Mouse (Mus musculus) megakaryocyte, embryonic 14.5 days (primary cell): ENCODE results near the gene Ly9. TPM values are rescaled to one million over a fixed set of nuclear protein-coding genes. Genes with fewer than 3 reads are reported as not detected.

ENCODE experiments used
- H3K27me3 ChIP-seq: replicated peaks from 2 replicates; pipeline ENCODE3; 2012; ENCODE audit warnings: inconsistent platforms
- H3K36me3 ChIP-seq: replicated peaks from 2 replicates; pipeline ENCODE3; 2012; ENCODE audit warnings: low read length, inconsistent platforms, mixed read lengths
- H3K4me1 ChIP-seq: 2 replicates; pipeline ENCODE4 v1.6.1; 2012; ENCODE audit warnings: inconsistent platforms
- H3K4me3 ChIP-seq: replicated peaks from 2 replicates; pipeline ENCODE3; 2012; ENCODE audit warnings: moderate library complexity, mild to moderate bottlenecking, inconsistent platforms
- H3K9me3 ChIP-seq: 2 replicates; pipeline ENCODE4 v1.6.1; 2012; ENCODE audit warnings: inconsistent platforms
- FLI1 ChIP-seq: IDR thresholded peaks from 2 replicates; pipeline ENCODE4 v1.6.1; 2012; ENCODE audit warnings: low read length, inconsistent platforms, mixed read lengths
- GATA1 ChIP-seq: IDR thresholded peaks from 3 replicates; pipeline ENCODE4 v1.6.1; 2012; ENCODE audit warnings: mixed read lengths, low read length, inconsistent platforms, borderline replicate concordance
- polyA plus RNA-seq: library from polyadenylated mRNA; stranded (reverse); fragments of >175 nt; gene quantifications from 2 replicates; pipeline ENCODE4 v1.2.3, GENCODE M21; 2012; ENCODE audit warnings: low replicate concordance; ENCODE audit not compliant: insufficient read depth

Gene Ly9
- polyA plus RNA-seq, 1 experiment, result 3.3 TPM

DNA sequence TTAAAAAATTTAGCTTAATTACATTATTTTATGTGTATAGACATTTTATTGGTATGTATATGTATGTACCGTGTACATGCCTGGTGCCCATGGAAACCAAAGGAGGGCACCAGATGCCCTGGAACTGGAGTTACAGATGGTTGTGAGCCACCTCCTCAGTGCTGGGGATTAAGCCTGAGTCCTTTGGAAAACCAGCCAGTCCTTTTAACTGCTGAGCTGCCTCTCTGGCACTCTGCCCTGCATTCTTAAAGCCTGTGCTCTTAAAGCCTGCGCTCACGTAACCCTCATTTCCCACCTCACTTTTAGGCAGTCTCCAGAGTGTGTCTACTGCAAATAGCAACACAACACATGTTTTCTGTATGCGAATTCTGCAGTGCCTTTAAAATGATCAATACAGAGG is 23.7 kb upstream of the Ly9 start:
- Histone ChIP-seq H3K36me3 (peaks cover 5% of the 10 kb centered on the region), H3K4me1 (peaks cover 44% of the 10 kb centered on the region), H3K4me3 (no peak overlapping the region), H3K27me3 (peaks cover 1% of the 10 kb centered on the region), H3K9me3 (no peaks in the 10 kb centered on the region)
- TF ChIP-seq FLI1 (no peak), GATA1 (no peak)

DNA sequence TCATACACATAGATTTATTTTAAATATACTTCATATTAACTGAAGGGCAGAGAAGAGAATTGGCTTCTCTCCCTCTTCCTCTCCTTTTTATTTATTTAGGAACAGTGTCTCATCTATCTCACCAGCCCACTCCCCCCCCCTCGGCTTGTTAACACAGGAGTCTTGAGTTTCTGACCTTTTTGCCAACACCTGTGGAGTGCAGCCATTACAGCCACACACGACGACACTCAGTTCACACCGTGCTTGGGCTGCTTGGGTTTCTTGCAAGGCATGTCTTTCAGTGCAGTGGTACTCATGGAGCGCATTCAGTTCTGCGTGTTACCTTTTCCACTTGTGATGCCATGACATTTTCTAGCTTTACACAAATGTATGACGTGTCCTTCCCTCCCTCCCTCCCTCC is 22.8 kb upstream of the Ly9 start:
- no peaks in the 10 kb centered on the region for H3K9me3 ChIP-seq
- TF ChIP-seq GATA1, result no peak
- TF ChIP-seq FLI1, result no peak
- peaks cover 1% of the 10 kb centered on the region for H3K27me3 ChIP-seq
- peaks cover 44% of the 10 kb centered on the region for H3K4me1 ChIP-seq
- peaks cover 4% of the 10 kb centered on the region for H3K36me3 ChIP-seq
- no peak overlapping the region for H3K4me3 ChIP-seq

DNA sequence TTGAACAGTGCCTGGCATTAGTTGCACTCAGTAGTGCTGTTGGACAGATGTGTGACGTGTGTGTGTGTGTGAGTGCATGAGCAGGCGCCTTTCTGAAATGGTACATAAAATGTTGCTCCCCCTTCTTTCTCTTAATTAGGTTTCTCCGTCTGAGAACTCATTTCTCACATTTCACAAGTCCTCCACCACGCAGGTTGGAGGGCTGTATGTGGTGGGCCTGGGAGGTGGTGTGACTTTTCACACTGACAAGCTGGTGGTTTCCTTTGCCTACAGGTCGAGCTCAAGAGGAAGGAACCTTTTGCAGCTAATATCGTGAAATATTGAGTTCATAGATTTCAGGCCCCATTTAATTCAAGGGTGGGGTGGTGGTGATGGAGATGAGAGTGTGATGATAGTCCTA is 22.0 kb upstream of the Ly9 start:
- Histone ChIP-seq H3K4me3 (no peak overlapping the region), H3K36me3 (peaks cover 2% of the 10 kb centered on the region), H3K27me3 (no peaks in the 10 kb centered on the region), H3K4me1 (peaks cover 44% of the 10 kb centered on the region), H3K9me3 (no peaks in the 10 kb centered on the region)
- TF ChIP-seq FLI1 (no peak), GATA1 (no peak)

DNA sequence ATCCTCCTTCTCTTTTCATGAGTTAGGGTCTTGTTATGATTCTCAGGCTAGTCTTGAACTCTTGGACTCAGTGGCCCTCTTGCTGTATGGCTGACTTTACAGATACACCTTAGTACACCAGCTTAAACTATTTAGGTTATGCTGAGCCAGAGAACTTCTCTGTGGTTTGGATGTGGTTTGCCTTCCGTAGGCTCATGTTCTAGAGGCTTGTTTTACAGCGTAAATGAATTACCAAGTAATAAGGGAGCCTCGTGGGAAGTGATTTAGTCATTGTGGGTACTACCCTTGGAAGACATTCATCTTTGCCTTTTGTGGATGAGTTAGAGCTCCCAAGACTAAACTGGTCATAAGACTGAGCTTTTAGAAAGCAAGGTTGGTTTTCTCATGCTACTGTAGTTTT is 20.6 kb upstream of the Ly9 start:
- Histone ChIP-seq H3K4me1 (peaks cover 41% of the 10 kb centered on the region), H3K9me3 (0 out of 2 replicates have a peak, but pooled peaks cover 3% of the 10 kb centered on the region), H3K4me3 (no peak overlapping the region), H3K27me3 (no peaks in the 10 kb centered on the region), H3K36me3 (peaks cover 6% of the 10 kb centered on the region)
- no peak for TF ChIP-seq GATA1
- no peak for TF ChIP-seq FLI1

DNA sequence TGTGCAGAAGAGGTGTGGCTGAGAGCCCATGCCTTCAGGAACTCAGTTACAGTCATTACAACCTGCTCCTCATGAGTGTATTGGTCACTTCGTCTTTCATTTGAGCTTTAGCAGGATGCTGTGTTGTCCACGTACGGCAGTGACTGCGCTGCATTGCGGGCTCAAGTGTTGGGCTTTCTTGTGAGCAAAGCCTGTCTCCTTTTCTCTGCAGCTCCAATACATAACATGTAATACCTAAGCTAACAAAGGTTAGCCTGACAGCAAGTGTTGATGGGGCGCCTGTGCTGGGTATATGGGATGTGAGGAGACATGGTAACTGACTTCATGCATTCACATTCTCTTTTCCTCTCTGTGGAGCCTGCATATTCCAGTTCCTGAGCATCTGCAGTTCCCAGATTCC is 12.9 kb upstream of the Ly9 start:
- peaks cover 3% of the 10 kb centered on the region for H3K36me3 ChIP-seq
- no peaks in the 10 kb centered on the region for H3K27me3 ChIP-seq
- no peak for TF ChIP-seq GATA1
- no peak for TF ChIP-seq FLI1
- peaks cover 36% of the 10 kb centered on the region for H3K4me1 ChIP-seq
- H3K9me3 ChIP-seq, result 0 out of 2 replicates have a peak, but pooled peaks cover 3% of the 10 kb centered on the region
- no peak overlapping the region for H3K4me3 ChIP-seq

DNA sequence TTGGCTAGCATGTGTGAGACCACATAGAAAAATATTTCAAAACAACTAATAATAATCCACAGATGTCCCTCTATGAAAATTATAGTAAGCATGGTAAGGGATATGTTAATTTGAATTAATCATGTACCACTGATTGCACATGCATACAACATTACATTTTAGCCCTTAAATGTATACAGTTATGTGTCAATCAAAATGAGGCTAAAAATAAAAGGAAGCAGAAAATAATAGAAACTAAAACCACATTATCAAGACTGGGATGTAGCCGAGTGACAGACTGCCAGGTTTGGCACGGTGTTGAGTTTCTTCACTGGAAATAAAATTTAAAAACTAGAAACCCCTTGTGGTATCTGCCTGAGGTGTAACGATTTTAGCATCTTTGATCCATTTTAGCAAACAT is 12.4 kb upstream of the Ly9 start:
- Histone ChIP-seq H3K27me3 (no peaks in the 10 kb centered on the region), H3K4me3 (no peak overlapping the region), H3K9me3 (0 out of 2 replicates have a peak, but pooled peaks cover 3% of the 10 kb centered on the region), H3K4me1 (peaks cover 36% of the 10 kb centered on the region), H3K36me3 (peaks cover 3% of the 10 kb centered on the region)
- TF ChIP-seq FLI1 (no peak), GATA1 (no peak)

DNA sequence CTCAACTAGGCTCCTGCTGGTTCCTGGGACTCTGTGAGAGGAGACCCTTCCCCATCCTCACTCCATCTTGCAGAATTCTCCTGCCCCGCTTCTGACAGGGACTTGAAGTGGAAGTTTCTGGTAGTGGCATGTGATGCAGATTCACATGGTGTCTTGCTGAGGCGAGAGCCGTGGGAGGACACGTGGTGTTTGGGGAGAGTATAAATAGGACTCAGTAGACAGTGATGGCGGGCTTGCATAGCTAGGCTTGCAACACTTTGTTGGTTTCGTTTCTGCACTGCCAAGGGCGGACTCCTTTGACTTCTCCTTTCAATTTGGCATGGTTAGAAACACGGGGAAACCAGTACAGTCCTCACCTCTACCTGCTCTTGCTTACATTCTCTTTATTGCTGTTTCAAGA is 11.8 kb upstream of the Ly9 start:
- Histone ChIP-seq H3K4me1 (peaks cover 36% of the 10 kb centered on the region), H3K27me3 (no peaks in the 10 kb centered on the region), H3K36me3 (peaks cover 2% of the 10 kb centered on the region), H3K4me3 (no peak overlapping the region), H3K9me3 (0 out of 2 replicates have a peak, but pooled peaks cover 2% of the 10 kb centered on the region)
- TF ChIP-seq FLI1 (no peak), GATA1 (no peak)

DNA sequence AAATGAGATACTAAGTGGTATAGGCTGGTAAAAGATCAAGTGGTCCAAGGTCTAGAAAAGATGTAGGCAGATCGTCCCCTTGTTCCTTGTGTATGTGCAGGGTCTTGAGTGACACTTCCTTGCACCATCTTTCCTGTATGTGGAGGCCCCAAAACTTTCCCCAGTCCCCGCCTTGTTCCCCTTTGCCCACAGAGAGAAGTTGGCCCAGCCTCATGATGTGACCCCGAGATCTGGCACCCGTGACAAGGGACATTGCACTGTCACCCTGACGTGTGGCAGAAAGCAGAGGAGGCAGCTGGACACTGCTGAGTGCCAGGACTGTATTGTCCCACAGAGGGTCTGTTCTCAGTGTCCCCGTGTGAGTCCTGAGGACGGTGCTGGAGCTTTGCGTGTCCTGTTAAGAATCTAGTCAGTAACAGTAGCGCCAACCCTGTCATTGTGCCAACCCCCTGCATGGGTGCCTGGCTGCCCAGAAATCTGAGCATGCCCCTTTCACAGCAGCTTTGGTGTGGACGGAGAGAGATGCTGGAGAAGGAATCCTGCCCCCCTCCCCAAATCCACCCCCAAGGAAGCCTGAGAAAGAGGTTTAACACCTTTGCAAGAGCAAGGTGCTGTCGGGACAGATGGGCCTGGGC is 9.8 kb upstream of the Ly9 start:
- TF ChIP-seq FLI1 (no peak), GATA1 (no peak)
- Histone ChIP-seq H3K4me1 (peaks cover 36% of the 10 kb centered on the region), H3K4me3 (peak overlapping the region; percentile 51), H3K36me3 (no peaks in the 10 kb centered on the region), H3K27me3 (peaks cover 2% of the 10 kb centered on the region), H3K9me3 (no peaks in the 10 kb centered on the region)

DNA sequence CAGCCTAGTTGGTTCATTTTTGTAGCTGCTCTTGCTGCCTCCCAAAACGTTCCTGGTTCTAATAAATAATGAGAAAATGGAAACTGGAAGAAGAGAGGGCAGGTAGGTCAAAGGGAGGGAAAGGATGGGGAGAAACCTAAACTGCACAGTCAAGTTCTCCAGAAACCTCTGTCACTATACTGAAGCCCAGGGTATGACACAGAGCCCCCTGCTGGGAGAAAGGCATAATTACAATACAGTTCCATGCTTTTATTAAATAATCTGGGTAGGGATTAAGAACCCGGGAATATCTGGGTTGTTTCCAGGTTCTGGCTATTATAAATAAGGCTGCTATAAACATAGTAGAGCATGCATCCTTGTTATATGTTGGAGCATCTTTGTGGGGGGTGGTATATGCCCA is 6.8 kb upstream of the Ly9 start:
- H3K9me3 ChIP-seq, result no peaks in the 10 kb centered on the region
- peaks cover 2% of the 10 kb centered on the region for H3K27me3 ChIP-seq
- TF ChIP-seq GATA1, result no peak
- no peak for TF ChIP-seq FLI1
- no peaks in the 10 kb centered on the region for H3K36me3 ChIP-seq
- H3K4me3 ChIP-seq, result no peak overlapping the region
- peaks cover 23% of the 10 kb centered on the region for H3K4me1 ChIP-seq

DNA sequence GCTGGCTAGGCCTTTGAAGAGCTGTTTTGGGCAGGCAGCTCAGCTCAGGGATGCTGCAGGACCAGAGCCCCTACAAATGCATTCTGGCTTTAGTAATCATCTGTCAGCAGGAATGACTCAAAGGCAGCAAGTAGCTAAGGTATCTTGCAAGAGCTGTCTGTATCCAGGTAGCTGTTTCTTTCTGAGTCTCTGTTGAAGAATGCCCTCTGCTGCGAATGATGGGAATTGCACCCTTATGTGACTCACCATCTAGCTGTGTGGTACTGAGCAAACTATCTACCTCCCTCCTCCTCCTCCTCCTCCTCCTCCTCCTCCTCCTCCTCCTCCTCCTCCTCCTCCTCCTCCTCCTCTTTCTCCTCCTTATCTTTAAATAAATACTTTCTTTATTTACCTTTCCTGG is 3.6 kb upstream of the Ly9 start:
- Histone ChIP-seq H3K27me3 (peaks cover 5% of the 10 kb centered on the region), H3K36me3 (no peaks in the 10 kb centered on the region), H3K4me3 (no peak overlapping the region), H3K4me1 (peaks cover 6% of the 10 kb centered on the region; the same call in 1 of the 2 replicates), H3K9me3 (no peaks in the 10 kb centered on the region)
- TF ChIP-seq GATA1 (no peak), FLI1 (no peak)
